In genomic region chr15:93636976-93637375, GRCm38 (mm10) we compare ENCODE assay signal across 25 mouse cellular contexts. TPM values are rescaled to one million over a fixed set of nuclear protein-coding genes. Genes with fewer than 3 reads are reported as not detected.
DNase-seq lines count a peak whose midpoint lies in the region.
"Had no signal": no experiment of that assay in that cellular context is flagged by ENCODE, and none has a peak within 500 bp of the region (broad histone marks: within the 10 kb centered on the region; RNA-seq: fewer than 3 reads in every experiment).

No protein-coding gene starts in this region.

- H3K9me3 ChIP-seq in heart, embryonic 10.5 days: no peaks in the 10 kb centered on the region
- H3K9me3 ChIP-seq: embryonic facial prominence, embryonic 13.5 days; forebrain, embryonic 15.5 days; hindbrain, embryonic 10.5 days; hindbrain, embryonic 13.5 days had no signal

- WGBS in heart, embryonic 10.5 days: 71% methylated on average over 7 of the region's 7 CpGs

- no peak overlapping the region for H3K27ac ChIP-seq in heart, embryonic 10.5 days
- H3K27ac ChIP-seq: embryonic facial prominence, embryonic 10.5 days; embryonic facial prominence, embryonic 13.5 days; forebrain, embryonic 12.5 days; forebrain, embryonic 15.5 days; gastrocnemius, adult 2 months; heart, adult 2 months; hindbrain, embryonic 10.5 days; hindbrain, embryonic 13.5 days; hindbrain, postnatal 0 days had no signal

- H3K36me3 ChIP-seq in heart, embryonic 10.5 days: no peaks in the 10 kb centered on the region
- H3K36me3 ChIP-seq: embryonic facial prominence, embryonic 10.5 days; embryonic facial prominence, embryonic 13.5 days; forebrain, embryonic 12.5 days; forebrain, embryonic 15.5 days; hindbrain, embryonic 10.5 days; hindbrain, embryonic 13.5 days had no signal

- H3K27me3 ChIP-seq in heart, embryonic 10.5 days (ENCODE audit: insufficient read depth, poor library complexity, severe bottlenecking): no peaks in the 10 kb centered on the region
- H3K27me3 ChIP-seq: embryonic facial prominence, embryonic 13.5 days; forebrain, embryonic 12.5 days; forebrain, embryonic 15.5 days; hindbrain, embryonic 13.5 days had no signal

- no peak overlapping the region for H3K4me3 ChIP-seq in heart, embryonic 10.5 days
- H3K4me3 ChIP-seq: embryonic facial prominence, embryonic 10.5 days; embryonic facial prominence, embryonic 13.5 days; erythroblast, embryonic 14.5 days; forebrain, embryonic 12.5 days; forebrain, embryonic 15.5 days; gastrocnemius, adult 2 months; heart, adult 2 months; hindbrain, embryonic 10.5 days; hindbrain, embryonic 13.5 days had no signal

- peaks cover 13% of the 10 kb centered on the region; the same call in 1 of the 2 replicates for H3K4me1 ChIP-seq in heart, embryonic 10.5 days
- H3K4me1 ChIP-seq: forebrain, embryonic 12.5 days; forebrain, embryonic 15.5 days; hindbrain, embryonic 10.5 days; hindbrain, embryonic 13.5 days had no signal

- intact Hi-C loops in heart, postnatal 10 days (cut with DNase I): no loop called here

- peak; percentile 38 for DNase-seq in heart, embryonic 10.5 days (ENCODE audit: low spot score)
- DNase-seq in heart, postnatal 10 days: no peak
- DNase-seq in 3T3-L1 (ENCODE audit: low read depth, low spot score): peak; percentile 30
- DNase-seq in brain, adult 2 months (ENCODE audit: low read depth, low spot score): peak; percentile 48
- DNase-seq in embryo, embryonic 10.5 days (ENCODE audit: low spot score): no peak
- DNase-seq in cerebellum, postnatal 4 days (ENCODE audit: low spot score in 2 of 2): no peak
- DNase-seq: adrenal gland, adult 8-10 months; adrenal gland, postnatal 25 days; cerebellum, adult 18-20 months; cerebellum, adult 9-10 months; cerebellum, postnatal 14 days; embryo, embryonic 11 days; gastrocnemius, adult 2 months; gastrocnemius, postnatal 14 days; heart, adult 2 months; heart, postnatal 36 days; kidney, adult 11 months had no signal

RNA-seq across cellular contexts. Expression of gene Prickle1, which starts 41.3 kb away (rescaled TPM):
- polyA plus RNA-seq in heart, embryonic 10.5 days (2016; fragmentation: Nextera tagmentation; extraction: Ambion mirVana): 28.5 and 33.4 TPM in 2 replicates
- total RNA-seq in heart, postnatal 10 days (2021): 10 to 100 TPM; 24.1 to 36.4 TPM

Comparison
In these comparisons a context has a peak if more than half of its experiments do, and no peak if none do; other contexts are left out.
1. DNase-seq: peak in heart, embryonic 10.5 days (single experiment), 3T3-L1 (single experiment) and brain, adult 2 months (single experiment); none in heart, postnatal 10 days (0 of 2), embryo, embryonic 10.5 days (single experiment) and cerebellum, postnatal 4 days (0 of 2).